Mouse (Mus musculus) liver, embryonic 18 days (tissue): ENCODE measurements around the gene Iqcc. TPM values are rescaled to one million over a fixed set of nuclear protein-coding genes. Genes with fewer than 3 reads are reported as not detected.

Experiments used
- polyA plus RNA-seq: library from polyadenylated mRNA; depleted of rRNA; stranded (reverse); fragments of >200 nt; gene quantifications from 2 replicates; pipeline ENCODE4 v1.2.3, GENCODE M21; 2012; rRNA removed

The Iqcc gene
- 5.4 and 6.6 TPM in 2 replicates for polyA plus RNA-seq

DNA sequence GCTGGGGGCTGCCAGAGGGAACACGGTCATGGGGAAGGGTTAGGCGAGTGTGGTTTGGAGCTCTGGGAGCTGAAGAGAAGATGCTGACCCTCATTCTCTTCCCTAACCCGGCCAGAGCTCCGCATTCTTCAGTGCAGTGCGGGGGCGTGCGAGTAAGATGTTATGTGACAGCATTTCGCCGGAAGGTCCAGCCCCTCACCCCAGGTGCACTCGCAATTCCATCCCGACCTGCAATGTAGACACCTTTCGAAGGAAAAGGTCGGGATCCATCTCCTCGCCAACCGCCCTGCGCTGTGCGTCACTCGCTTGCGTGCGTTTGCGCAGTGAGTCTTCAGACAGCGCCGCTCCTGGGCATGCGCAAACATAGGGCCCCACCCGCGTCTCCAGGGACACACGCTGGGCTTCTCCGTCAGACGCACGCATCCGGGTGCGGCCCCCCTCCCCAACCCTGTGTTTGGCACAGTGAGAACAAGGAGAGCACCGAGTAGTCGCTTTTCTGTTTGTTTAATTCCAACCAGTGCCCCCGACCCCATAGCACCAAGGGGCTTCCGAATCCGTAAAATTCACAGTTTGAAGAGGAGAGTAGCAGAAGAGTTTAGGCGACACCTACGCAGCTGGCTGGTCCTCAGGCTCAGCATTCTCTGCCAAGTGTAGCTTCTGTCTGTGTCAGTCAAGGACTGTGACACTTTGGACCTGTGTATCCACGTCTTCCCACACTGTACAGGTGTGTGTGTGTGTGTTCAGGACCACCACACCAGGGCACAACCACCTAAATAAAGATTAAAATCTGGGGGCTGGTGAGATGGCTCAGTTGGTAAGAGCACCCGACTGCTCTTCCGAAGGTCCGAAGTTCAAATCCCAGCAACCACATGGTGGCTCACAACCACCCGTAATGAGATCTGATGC lies at the start of gene Iqcc:
TSS of gene Iqcc (minus strand) at position 314 of the 906 bp plus-strand sequence.

DNA sequence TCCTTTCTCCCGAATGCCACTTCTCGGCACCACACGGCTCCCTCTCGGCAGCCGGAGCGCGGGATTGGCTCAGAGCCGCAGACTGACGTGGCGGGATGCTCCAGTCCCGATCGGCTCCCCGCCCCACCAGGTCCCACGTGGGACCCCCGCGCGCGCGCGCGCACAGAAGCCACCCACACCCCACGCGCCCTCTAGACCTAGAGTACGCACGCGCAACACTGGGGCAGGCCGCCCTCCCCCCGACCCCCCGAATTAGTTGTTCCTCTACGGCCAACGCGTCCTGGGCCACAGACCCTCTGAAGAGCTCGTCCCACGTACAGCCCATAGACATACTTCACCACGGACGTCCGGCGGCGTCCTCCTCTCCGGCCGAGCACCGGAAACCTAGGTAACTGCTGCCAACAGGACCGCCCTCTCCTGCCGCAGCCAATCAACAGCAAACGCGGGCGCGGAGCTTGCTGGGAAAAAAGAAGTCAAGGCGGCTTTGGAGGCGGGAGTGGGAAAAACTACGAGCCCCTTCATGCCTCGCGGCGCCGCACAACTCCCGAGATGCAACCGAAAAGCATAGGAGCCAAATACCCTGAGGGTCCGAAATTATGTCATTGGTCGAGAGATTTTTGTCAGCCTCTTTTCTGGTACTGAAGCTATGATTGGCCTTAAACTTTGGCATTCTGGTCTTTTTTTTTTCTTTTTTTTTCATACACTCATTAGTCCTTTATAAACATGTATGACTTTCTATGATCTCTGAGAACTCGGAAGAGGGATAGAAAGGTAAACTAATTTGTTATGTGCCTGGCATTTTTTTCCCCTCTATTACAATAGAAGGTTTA lies 22.0 kb upstream of the Iqcc start, which contains the start of gene Txlna:
TSS of gene Txlna (minus strand) at position 428 of the 830 bp plus-strand sequence.

DNA sequence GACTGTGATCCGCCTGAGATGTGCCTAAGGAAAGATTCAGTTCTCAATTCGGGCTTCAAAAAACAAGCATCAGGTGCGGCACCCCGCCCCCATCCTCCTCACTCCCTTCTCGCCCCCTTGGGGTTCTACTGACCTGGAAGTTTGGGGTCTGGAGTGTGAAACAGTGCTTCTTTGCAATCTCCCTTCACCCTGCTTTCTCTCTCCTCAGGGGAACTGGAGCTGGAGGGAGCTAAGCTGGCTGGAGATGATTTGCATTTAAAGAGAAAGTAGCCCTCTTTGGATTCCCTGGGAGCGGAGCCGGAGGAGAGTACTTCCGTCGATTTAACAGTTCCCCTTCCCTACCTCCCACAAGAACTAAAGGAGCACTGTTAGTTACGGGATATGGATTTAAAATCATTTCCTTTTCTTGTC lies 4.8 kb upstream of the Iqcc start, which contains the start of gene Ccdc28b:
TSS of gene Ccdc28b (minus strand) at position 267 of the 411 bp plus-strand sequence.

DNA sequence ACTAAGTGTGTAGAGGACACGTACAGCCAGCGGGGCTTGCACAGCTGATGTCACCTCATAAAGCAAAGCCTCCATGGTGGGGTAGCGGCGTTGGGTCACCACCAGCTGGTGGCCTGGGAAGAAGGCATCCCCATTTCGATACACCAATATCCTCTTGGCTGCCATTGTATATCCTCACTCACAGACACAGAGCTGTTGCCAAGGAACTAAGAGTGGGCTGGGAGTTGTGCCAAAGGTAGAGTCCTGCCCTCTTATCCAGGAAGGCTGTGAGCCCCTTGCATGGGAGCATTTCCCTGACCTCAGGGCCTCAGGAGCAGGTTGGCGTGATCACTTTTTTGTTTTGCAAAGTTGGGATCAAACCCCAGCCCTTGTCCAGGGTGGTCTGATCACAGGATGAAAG lies 4.8 kb downstream of the Iqcc start, which contains the start of gene Dcdc2b:
TSS of gene Dcdc2b (minus strand) at position 165 of the 400 bp plus-strand sequence.

DNA sequence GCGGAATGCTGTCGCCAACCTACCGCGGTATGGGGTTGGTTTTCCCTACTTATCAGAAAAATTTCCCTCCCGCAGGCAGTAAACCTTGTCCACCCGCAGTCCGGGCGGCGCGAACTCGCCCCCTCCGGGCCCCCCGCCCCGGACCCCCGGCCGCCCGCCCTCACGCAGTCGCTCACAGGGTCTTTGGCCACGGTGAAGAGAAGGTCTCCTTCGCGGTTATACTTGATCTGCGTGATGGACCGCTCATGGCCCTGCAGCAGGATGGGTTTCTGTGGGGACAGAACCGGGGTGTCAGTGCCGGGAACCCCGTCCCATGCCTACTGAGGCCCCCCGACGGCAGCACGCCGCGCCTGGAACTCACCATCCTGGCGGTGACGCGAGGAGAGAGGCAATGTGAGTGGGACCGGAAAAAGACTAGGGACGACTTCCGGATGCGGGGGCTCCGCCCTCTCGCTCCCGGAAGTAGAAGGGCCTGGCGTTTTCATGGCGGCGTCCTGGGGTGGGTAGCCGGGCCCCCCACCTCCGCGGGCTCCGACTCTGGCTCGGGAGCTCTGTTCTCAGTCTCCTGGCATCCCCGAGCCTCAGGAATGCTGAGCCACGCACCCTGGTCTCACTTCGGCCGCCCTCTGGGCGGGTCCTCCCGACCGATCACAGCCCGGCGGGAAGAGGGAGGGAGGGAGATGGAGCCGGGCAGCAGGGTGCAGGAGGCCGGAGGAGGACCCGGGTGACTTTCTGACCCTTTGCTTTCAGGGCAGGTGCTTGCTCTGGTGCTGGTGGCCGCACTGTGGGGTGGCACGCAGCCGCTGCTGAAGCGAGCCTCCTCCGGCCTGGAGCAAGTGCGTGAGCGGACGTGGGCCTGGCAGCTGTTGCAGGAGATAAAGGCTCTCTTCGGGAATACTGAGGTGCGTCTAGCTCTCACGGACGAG lies 18.4 kb downstream of the Iqcc start, which contains the start of the genes Eif3i and Tmem234:
TSS of gene Eif3i (minus strand) at position 416 of the 926 bp plus-strand sequence.
TSS of gene Tmem234 (plus strand) at position 436 of the 926 bp plus-strand sequence.

DNA sequence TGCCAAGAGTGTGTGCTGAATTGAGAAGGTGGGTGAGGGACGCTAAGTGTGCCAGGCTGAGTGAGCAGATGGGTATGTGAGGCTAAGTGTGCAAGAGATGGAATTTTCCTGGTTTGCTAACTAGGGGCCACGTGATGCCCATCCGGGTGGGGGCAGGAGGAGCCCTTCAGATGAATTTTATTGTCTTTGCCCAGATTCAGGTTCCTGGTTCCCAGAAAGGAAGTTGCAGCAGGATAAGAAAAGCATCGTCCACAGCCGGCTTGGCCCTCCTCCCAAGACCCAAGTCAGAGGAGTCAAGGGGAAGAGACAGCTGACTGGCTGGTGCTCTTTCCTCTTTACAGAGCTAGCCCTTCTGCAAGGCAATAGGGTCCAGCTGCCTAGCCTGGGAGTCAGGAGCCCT lies 40.4 kb downstream of the Iqcc start, which contains the start of gene Fam167b:
TSS of gene Fam167b (minus strand) at position 84 of the 400 bp plus-strand sequence.

DNA sequence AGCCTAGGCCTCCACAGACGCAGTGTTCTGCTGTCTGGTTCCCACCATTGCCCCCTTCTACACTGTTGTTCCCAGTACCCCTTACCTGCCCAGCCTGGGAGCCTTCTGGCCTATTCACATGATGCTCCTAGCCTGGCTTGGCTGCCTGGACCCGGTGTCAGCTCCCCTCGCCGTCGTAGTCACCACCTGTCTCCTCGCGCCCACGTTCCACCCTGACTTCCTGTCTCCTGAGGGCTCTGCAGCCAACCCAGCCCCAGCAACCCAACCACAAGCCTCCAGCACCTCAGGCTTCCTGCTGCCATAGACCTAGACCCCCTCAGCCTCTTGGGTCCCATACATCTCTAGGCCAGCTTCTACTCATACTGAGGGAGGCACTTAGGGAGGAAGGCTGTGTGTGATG lies 45.5 kb downstream of the Iqcc start, which contains the start of gene Lck:
TSS of gene Lck (minus strand) at position 212 of the 400 bp plus-strand sequence.

Other genes starting within 250 kb of the Iqcc start
- gene Zbtb8a, start 241.0 kb downstream of the Iqcc start, polyA plus RNA-seq, result 2.6 TPM in 2 replicates
- gene Zbtb8b, start 178.2 kb downstream of the Iqcc start, polyA plus RNA-seq, result 1.6 and 1.8 TPM in 2 replicates
- gene Bsdc1, start 157.5 kb downstream of the Iqcc start, polyA plus RNA-seq, result 28.2 and 28.8 TPM in 2 replicates
- gene Tssk3, start 128.1 kb downstream of the Iqcc start, polyA plus RNA-seq, result not detected in 2 replicates
- 0.38 and 0.53 TPM in 2 replicates for gene Fam229a, start 127.9 kb downstream of the Iqcc start, polyA plus RNA-seq
- 36.7 and 37.6 TPM in 2 replicates for gene Marcksl1, start 105.5 kb downstream of the Iqcc start, polyA plus RNA-seq
- 54.0 and 56.1 TPM in 2 replicates for gene Hdac1, start 76.4 kb downstream of the Iqcc start, polyA plus RNA-seq
- gene Lck, start 45.5 kb downstream of the Iqcc start, polyA plus RNA-seq, result 3.4 and 3.7 TPM in 2 replicates
- gene Fam167b, start 40.5 kb downstream of the Iqcc start, polyA plus RNA-seq, result 14.7 and 17.7 TPM in 2 replicates
- gene Eif3i, start 18.5 kb downstream of the Iqcc start, polyA plus RNA-seq, result 168 and 178 TPM in 2 replicates
- gene Tmem234, start 18.4 kb downstream of the Iqcc start, polyA plus RNA-seq, result 61.2 and 61.3 TPM in 2 replicates
- 0.60 and 0.62 TPM in 2 replicates for gene Dcdc2b, start 4.8 kb downstream of the Iqcc start, polyA plus RNA-seq
- 13.5 and 15.0 TPM in 2 replicates for gene Ccdc28b, start 4.8 kb upstream of the Iqcc start, polyA plus RNA-seq
- 12.8 and 13.9 TPM in 2 replicates for gene Txlna, start 22.0 kb upstream of the Iqcc start, polyA plus RNA-seq
- 8.6 and 9.1 TPM in 2 replicates for gene Kpna6, start 53.7 kb upstream of the Iqcc start, polyA plus RNA-seq
- 7.4 and 7.7 TPM in 2 replicates for gene Tmem39b, start 77.7 kb upstream of the Iqcc start, polyA plus RNA-seq
- 8.8 and 9.2 TPM in 2 replicates for gene Khdrbs1, start 123.2 kb upstream of the Iqcc start, polyA plus RNA-seq
- 36.1 and 40.3 TPM in 2 replicates for gene Ptp4a2, start 192.1 kb upstream of the Iqcc start, polyA plus RNA-seq